Mouse (Mus musculus) heart, adult 11 months (tissue): ENCODE results near the gene Hpd.

Experiments
- DNase-seq: peaks from one replicate; pipeline ENCODE4 v3.0.0; 2022

Gene Hpd

GRCm38 (mm10) chr5:123185966-123186365 is 3.4 kb upstream of the Hpd start:
- DNase-seq = no peak

GRCm38 (mm10) chr5:123181536-123181935 is 991 bp downstream of the Hpd start:
- DNase-seq = peak; percentile 96

GRCm38 (mm10) chr5:123180390-123180789 is 2.1 kb downstream of the Hpd start:
- no peak for DNase-seq

DNA sequence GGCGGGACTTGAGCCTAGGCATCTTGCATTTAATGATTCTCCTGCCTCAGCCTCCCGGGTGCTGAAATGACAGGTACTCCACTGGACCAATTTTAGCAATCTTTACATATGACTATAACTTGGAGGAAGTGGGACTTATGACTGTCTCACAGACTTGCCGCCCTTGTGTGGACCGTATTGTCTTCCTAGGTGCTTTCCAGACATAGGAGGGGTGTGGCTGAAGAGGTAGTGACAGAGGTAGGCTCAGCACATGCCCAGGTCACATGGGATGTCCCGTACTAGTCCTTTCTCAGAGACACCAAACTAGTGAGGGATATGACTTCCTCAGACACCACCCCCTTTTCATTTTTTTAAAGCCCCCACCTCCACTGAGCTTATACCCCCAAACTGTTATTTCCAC is 3.7 kb downstream of the Hpd start:
- DNase-seq = no peak

- peak; percentile 97 for DNase-seq
Observed at GRCm38 (mm10) chr5:123171646-123172350, 10.7 kb downstream of the Hpd start.

DNA sequence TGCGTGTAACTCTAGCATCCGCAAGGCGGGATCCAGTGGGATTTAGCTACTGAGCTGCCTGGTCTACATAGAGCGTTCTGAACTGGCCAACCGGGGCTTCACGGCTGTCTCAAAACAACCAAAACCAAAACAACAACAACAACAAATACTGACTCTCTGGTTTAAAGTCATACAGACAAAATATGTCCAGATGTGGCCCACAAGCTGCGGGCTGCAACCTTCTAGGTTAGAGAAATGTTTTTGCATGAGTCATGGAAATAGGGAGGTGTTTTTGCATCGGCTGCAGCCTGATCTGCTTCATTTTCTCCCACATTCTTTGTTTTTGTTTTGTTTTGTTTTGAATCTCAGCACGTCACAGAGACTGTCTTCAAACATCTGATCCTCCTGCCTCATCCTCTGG is 12.2 kb downstream of the Hpd start:
- peak; percentile 86 for DNase-seq

- no peak for DNase-seq
Observed at GRCm38 (mm10) chr5:123169284-123169683, 13.2 kb downstream of the Hpd start, which contains the start of gene Psmd9. Gene Psmd9, plus strand, starts transcription at chr5:123169413.

DNA sequence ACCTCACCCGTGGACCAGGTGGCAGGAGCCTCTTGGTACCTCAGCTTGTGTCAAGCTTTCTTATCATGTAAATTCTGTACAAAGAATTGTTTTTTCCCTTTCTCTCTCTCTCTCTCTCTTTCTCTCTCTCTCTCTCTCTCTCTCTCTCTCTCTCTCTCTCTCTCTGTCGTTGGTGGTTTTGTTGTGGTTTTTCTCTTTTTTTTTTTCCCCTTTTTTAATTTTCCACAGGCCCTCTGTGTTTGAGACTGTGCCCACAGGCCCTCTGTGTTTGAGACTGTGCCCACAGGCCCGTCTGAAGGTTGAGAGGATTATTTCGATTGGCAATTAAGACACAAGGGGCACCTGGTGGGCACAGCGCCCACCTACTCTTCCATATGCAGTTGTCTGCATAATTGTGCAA is 14.9 kb downstream of the Hpd start:
- DNase-seq = no peak

DNA sequence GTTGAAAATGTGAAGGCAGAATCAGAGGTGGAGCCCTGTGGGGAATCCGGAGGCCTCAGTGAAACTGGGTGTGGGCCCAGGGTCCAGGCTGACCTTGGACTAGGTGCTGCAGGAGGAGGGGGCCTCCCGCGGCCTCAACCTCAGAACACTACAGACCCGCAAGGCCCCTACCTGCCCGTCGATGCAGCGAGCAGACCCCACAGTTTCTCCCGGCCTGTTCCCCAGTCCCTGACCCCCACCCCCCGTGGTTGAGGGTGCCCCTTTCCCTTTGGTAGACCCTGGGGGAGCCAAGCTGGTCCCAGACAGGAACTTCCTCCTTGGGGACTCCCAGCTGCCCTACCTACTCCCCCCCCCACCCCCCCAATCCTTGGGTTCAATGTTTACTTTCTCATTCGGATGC is 16.1 kb downstream of the Hpd start:
- DNase-seq = peak; percentile 90

- DNase-seq = no peak
Observed at GRCm38 (mm10) chr5:123162942-123163341, 19.6 kb downstream of the Hpd start.

- no peak for DNase-seq
Observed at GRCm38 (mm10) chr5:123160341-123160740, 22.2 kb downstream of the Hpd start.

DNA sequence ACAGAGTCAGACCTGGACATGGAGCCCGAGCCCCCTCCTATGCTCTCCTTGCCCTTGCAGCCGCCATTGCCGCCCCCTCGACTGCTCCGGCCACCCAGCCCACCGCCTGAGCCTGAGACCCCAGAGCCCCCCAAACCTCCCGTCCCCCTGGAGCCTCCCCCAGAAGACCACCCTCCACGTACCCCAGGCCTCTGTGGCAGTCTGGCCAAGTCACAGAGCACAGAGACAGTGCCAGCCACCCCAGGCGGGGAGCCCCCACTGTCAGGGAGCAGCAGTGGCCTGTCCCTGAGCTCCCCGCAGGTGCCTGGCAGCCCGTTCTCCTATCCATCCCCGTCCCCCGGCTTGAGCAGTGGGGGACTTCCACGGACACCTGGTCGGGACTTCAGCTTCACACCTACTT is 22.7 kb downstream of the Hpd start:
- peak; percentile 90 for DNase-seq

DNA sequence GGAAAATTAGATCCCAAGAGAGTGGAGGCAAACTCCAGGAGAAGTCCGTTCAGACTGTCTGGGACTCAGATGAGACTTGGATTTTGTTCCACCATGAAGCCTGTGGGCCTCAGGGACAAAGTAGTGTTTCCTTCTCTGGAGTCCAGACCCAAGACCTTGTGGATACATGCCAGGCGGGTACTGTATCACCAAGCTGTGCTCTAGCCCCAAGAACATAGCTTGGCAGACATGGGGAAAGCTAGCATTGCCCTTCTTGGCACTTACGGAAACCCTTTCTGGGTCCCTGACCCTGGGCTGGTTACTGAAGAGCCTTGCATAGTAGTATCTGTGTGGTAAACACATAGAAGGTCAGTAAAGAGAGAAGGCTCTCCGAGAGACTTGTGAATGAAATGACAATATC is 23.1 kb downstream of the Hpd start:
- no peak for DNase-seq

DNA sequence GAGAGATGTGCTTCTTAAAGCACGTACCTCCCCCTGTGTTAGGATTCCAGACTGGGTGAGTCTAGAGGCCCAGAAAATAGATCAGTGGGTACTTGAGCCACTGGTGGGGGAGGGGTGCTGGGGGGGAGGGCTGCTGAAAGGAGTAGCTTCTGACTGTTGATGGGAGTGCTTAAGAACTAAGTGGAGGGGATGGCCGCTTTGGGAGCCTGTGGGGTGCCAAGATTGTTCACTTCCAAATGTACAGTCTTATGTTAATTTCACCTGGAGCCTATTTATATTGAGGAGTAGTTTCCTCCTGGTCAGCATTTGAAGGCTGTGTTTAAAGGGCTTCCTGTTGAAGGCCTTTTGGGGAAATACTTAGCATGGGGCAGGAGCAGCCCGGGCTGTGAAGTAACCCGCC is 24.6 kb downstream of the Hpd start:
- DNase-seq = no peak

DNA sequence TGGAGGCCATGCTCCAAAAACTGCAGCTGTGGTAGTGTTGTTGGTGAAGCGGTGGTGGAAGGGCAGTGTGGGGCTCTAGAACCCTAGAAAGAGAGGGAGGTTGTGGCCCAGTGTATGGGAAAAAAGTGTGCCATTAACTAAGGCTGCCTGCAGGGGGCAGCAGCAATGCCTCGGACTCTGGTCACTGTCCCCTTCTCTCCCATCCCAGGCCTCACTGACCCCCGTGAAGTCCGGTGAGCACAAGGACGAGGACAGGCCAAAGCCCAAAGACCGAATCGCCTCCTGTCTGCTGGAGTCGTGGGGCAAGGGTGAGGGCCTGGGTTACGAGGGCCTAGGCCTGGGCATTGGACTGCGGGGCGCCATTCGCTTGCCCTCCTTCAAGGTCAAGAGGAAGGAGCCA is 25.8 kb downstream of the Hpd start:
- DNase-seq = no peak

DNA sequence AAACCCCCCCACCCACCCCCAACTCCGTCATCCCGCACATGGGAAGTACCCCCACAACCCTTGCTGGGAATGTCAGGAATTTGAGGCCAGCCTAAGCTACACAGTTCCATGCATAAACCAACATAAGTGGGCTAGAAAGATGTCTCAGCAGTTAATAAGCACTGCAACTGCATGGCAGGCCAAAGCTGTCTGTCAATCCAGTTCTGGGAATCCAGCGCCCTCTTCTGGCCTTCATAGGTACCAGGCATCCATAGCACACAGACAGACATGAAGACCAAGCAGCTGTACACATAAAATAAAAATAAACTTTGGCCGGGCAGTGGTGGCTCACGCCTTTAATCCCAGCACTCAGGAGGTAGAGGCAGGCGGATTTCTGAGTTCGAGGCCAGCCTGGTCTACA is 27.1 kb downstream of the Hpd start:
- peak; percentile 96 for DNase-seq

- no peak for DNase-seq
Observed at GRCm38 (mm10) chr5:123152901-123153300, 29.6 kb downstream of the Hpd start.

- peak; percentile 92 for DNase-seq
Observed at GRCm38 (mm10) chr5:123151707-123152362, 30.7 kb downstream of the Hpd start.

DNA sequence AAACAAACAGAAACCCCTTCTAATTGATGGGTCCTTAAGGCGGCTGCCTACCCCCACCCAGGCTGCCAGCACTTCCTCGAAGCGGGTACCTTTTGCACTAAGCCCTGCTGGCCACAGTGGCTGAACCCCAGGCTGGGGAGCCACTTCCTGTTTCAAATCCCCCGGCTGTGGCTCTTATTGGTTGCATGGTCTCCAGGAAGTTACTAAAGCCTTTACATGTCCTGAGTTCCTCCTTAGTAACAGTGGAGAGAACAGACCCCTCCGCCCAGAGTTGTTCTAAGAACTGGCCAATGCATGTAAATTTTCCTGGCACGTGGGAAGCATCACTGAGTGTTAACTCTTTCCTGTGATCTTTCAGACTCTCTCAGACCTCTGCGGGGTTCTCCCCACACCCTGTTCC is 31.4 kb downstream of the Hpd start:
- DNase-seq = peak; percentile 98

DNA sequence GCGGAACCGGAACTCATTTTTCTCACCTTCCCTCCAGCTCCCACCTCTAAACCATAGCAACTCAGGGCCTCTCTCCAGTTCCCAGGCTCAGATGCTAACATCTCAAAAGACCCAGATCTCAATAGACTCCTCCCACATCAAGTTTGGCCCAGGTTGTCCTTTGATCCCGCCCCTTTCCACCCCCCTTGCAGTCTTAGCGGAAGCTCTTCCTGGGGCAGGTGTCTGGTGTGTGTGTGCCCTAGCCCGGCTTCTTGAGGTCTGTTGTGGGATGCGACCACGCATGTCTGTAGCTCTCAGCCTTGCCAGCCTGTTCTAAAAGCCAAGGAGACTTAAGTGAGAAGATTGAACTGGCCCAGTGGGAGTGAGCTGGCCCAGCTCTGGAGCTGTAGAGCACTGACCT is 31.9 kb downstream of the Hpd start:
- DNase-seq = peak; percentile 92

DNA sequence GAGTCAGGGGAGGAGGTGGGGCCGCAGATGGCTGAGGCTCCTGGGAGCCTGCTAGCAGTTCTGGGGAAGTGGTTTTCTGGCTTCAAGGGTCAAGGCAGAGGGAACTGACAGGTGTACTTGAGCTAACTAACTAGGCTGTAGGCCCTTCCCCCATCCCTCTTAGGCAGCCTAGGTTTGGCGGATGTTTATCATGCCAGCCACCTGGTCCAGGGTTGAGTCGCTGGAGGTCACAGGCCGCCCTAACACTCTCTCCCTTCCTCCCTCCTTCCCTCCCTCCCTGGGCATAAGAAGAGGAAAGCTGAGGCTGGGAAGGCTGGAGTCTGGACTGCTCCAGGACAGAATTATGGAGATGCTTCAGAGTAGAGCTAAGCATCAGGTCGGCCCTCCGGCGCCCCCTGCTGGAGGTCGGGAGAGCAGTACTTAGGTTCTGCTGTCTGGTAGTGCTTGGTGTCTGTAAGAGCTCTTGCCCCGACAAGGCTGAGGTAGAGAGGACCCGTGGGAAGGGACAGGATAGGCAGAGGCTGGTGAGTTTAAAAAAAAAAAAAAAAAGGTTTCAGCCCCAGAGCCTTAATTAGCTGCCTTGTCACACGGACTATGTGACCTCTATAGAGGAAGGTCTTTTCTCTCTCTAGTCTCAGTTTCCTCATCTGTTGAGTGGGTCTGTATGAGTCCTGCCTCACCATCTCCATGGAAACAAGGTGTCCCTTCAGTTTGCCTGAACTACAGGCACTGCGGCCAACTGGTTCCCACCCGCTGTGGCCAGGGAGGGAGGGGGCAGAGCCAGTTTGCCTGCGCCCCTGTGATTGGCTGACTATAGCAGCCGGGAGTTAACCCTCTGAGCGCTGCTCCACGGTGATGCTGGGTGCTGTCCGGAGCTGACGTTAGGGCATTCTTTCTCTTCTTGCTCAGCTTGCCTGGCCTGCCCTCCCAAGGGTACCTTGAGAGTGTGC is 32.8 kb downstream of the Hpd start:
- DNase-seq = peak; percentile 98

- DNase-seq = peak; percentile 92
Observed at GRCm38 (mm10) chr5:123148073-123148722, 34.3 kb downstream of the Hpd start.

GRCm38 (mm10) chr5:123147569-123147968 is 35.0 kb downstream of the Hpd start:
- peak; percentile 92 for DNase-seq
